Mouse (Mus musculus) cerebellum, postnatal 14 days (tissue): ENCODE results near the gene Cdkn1a.

Experiments
- DNase-seq, 2 experiments: peaks; one replicate each; pipeline ENCODE4 v3.0.0; 2021; ENCODE audit warnings: mixed read lengths in 2 of 2

Gene Cdkn1a

DNA sequence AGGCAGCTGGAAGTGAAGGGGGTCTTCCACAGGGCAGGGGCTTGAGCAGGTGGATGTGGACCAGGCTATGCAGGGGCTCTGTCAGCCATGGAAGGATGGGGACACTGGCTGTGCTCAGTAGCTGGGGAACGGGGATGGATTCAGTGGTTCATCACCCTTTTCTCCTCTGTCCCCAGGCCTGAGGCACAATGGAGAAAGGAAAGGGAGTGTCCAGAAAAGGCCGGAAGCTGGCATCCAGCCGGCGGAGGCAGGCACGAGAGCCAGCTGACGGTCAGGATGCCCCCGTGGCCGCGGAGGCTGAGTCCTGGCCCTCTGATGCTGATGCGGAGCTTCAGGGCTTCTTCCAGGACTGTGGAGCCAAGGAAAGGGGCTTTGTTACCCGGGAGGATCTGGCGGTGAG is 29.9 kb downstream of the Cdkn1a start:
- peak; percentile 51 to 73 for DNase-seq

DNA sequence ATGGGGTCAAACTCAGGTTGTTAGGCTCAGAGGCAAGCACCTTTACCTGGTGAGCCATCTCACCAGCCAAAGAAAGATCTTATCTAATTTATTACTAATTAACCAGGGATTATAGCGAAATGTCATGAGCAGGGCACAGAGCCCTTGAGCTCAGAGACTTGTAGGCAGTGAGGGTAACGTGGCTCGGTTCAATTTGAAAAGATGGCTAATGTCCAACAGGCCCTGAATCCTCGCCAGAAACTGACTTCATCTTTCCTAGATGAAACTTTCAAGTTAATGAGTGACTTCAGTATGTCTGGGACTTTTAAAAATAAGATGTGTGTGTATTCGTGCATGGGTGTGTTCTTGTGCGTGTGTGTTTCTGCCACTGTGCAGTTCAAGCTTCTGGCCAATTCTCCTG is 32.0 kb downstream of the Cdkn1a start:
- DNase-seq, result no peak

DNA sequence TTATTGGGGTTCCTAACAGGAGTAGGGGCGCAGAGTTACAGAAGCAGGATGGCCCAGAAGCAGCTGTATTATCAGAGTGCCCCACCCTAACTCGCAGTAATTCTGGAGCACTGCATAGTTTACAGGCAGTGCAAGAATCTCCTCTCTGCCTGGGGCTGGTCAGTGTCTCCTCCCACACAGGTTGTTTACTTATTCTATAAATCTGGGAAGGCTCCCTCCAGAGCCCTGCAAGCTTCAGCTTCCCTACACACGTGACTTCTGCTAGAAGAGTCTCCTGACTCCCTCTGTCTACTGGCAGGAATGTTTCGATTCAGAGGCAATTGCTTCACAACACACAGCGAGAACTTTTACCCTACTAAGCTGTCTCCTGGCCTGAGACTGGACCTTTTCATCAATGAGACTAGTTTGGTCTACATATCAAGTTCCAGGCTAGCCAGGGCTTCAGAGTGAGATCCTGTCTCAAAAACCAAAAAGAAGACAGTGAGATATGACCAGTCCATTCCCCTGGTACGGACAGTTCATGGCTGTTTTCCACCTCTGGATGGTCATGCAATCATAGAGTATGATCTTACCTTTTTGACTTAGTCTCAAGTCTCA is 32.9 kb downstream of the Cdkn1a start:
- DNase-seq, result no peak

DNA sequence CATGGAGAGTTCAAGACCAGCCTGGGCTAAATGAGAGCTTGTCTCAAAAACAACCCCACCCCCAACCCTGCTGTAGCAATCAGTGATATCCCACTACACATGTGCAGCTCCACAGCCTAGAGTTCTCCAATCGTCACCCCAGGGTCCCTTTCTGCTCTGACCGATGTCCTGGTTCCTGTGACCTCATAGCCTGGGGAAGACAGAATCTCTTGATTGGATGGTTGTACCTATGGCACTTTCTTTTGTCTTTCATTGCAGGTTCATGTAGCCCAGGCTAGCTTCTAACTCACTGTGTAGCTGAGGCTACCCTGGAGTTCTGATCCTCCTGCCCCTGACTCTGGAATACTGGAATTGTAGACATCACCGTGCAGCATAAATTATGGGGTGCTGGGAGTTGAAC is 35.8 kb downstream of the Cdkn1a start:
- no peak for DNase-seq

DNA sequence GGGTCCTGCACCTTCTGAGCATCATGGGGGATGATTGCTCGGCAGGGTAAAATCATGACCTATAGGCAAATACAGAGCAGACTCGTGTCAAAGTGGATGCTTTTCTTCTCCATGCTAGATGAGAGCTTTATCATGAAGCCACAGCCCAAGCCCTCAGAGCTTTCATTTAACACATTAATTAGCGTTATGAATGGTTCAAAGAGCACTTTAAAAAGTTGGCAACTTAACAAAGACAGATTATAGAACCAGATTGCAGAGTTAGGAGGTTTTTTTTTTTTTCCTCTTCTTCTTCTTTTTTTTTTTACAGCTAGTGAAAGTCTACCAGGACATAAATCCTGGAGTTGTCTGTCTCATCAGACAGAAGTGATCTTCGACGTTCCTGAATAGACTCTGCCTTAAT is 38.6 kb downstream of the Cdkn1a start:
- DNase-seq, result no peak

DNA sequence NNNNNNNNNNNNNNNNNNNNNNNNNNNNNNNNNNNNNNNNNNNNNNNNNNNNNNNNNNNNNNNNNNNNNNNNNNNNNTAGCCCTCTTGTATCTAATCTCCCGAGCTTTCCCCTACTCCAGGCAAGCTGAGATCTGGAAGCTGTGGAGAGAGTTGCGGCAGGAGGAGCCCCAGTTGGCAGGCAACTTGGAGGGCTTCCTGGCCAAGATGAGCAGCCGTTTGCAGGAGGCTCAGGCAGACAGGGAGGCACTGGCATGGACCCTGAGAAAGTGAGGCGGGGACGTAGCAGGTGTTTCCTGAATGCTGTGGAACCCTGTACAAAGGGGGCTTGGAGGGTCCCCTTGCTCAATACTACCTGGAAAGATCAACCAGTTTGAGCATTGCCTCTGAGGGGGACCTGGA is 44.3 kb downstream of the Cdkn1a start:
- peak; percentile 58 to 68 for DNase-seq

DNA sequence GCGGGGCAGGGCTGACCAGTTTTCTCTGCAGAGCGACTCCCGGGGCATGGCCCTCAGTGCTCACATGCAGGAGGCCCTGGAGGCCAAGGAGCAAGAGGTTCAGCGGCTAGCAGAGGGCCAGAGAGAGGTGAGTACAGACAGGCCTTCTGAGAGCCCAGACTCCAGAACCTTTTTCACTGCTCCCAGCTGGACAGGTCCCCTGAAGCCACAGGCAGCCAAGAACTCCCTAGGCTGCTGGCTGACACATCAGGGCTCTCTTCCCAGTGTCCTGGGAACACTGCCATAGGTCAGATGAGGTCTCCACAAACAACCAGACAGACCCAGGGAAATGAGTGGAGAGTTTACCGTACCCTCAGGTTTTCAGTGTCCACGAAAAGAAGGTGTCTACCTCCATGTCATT is 45.5 kb downstream of the Cdkn1a start:
- DNase-seq, result peak; percentile 48 to 75

DNA sequence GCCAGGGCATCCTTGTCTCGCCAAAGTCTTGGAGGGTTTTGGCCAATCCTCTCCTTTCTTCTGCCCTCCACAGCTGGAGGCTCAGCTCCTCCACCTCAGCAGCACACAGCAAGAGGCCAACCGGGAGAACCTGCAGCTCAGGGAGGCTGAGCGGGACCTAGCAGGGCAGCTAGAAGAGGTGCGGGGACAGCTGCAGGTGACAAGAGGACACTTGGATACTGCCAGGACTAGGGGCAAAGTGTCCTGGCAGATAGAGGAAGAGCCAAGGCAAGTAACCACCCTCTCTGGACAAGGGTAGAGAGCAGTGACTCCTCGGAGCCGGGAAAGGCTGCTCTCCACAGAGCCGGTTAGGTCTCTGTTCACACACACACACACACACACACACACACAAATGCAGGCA is 47.1 kb downstream of the Cdkn1a start:
- DNase-seq, result no peak

DNA sequence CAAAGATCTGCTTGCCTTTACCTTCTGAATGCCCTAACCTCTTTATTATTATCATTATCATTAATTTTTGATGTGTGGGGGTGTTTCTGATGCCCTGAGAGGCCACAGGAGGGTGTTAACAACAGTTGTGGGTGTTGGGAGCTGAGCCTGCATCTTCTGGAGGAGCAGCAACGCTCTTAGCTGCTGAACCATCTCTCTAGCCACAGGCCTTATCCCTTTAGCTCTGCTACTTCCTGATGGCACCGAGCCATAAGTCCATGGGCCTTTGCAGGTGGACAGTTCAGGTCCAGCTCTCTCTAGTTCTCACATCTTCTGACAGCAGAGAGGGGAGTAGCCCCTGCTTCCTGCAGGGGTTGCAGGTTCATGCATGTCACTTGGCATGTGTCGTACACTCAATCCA is 50.8 kb downstream of the Cdkn1a start:
- no peak for DNase-seq

DNA sequence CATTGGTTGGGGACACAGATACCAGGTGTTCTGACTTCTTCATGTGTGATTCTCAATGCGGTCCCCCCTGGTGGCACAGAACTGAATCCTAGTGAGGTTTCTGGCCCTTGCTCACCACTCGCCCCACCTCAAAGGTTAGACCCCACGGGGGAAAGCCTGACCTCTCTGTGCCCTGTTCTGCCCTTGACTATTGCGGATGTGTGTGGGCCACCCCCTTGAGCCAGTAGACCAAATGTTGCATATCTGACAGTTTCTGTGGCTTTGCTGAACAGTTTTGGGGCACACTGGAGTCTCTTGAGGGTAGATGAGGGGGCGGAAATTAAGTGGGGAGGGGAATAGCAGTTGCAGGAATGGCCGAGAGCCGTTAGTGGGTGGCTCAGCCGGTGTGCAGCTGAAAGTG is 52.5 kb downstream of the Cdkn1a start:
- no peak for DNase-seq

DNA sequence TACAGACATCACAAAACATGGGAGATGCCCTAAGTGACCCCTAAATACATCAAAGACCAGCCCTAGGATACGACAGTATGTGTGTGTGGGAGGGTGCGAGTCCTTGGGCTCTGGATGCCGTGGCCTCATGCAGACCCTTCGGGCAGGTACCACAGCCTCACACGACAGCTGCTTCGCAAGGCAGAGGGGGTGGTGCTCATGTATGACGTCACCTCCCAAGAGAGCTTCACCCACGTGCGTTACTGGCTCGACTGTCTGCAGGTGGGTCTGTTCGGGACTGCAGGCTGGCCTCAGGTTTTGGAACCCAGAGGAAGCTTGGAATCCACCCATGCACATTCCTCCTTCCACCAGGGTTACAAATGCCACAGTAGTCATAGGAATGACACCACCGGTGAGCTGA is 54.3 kb downstream of the Cdkn1a start:
- DNase-seq, result no peak

DNA sequence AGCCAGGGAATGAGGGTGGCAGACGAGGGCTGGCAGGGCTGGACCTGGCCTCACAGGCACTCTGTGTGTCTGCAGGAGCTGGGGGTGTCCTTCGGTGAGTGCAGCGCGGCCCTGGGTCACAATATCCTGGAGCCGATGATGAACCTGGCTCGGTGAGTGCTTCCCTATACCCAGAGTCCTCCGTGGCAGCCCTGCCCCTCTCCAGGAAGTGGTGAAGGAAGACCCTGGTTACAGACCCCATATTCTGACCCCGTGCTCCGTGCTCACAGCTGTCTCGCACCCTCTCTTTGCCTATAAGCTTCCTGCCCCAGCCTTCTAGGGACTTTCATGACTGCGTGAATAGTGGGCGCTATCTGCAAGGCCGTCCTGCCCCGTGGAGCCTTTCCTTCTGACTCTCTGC is 56.5 kb downstream of the Cdkn1a start:
- no peak for DNase-seq

DNA sequence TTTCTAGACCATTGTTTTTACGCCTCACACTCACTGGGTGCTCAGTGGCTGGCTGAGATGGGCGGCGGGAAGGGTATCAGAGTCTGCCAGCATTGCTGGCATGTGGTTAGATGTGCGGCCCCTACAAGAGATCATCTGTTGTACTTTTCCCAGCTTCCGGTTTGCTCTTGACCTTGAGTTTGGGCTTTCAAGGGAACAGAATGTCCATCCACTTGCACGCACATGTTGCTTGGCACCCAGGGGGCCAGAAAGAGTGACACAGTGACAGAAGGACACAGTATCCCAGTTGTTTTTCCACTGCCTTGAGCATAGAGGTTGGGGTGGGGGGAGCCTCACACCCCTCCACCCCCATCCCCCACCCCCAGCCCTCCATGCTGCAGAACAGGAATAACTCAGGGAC is 57.0 kb downstream of the Cdkn1a start:
- no peak for DNase-seq

DNA sequence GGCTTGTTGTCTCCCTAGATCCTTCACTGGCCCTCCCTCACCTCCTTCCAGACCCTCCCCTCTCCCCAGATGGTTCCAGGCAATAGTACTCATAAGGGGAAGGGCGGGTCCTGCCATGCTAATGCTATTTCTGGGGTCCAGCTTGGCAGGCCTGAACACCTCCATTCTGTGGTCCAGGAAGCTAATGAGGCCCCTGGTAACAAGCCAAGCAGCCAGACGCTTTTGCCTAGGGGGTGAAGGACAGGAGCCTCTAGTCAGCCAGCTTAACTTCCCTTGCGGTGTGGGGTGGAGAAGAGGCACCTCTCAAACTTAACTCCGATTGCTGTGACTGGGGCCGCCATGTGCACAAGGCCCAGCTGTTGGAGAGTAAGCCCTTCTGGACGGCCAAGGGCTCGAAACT is 59.0 kb downstream of the Cdkn1a start:
- peak; percentile 61 to 78 for DNase-seq
